Mouse (Mus musculus) hindbrain, postnatal 0 days (tissue): ENCODE data around the gene Rnf4. TPM values are rescaled to one million over a fixed set of nuclear protein-coding genes. Genes with fewer than 3 reads are reported as not detected.
A peak's percentile ranks its signal among the peaks of the same experiment; 100 is the strongest.

Experiments used
- ATAC-seq: fragments of 200-750 bp; cut with Nextera tagmentation; 2 replicates; pipeline ENCODE4 v1.8.0; 2017; ENCODE audit warnings: mild to moderate bottlenecking, moderate TSS enrichment, moderate library complexity
- DNase-seq: peaks from one replicate; pipeline ENCODE4 v3.0.0-alpha.2; 2015; ENCODE audit warnings: low spot score
- H3K27ac ChIP-seq: fragments of 300-500 bp; sonication (generic); 2 replicates; pipeline ENCODE4 v1.5.1; 2014; ENCODE audit warnings: mild to moderate bottlenecking
- H3K27me3 ChIP-seq: fragments of 300-500 bp; sonication (generic); 2 replicates; pipeline ENCODE4 v1.6.1; 2014; ENCODE audit warnings: low read length, mixed read lengths; ENCODE audit not compliant: insufficient read depth
- H3K36me3 ChIP-seq: fragments of 300-500 bp; sonication (generic); 2 replicates; pipeline ENCODE4 v1.6.1; 2014; ENCODE audit warnings: low read length, mixed read lengths; ENCODE audit not compliant: insufficient read depth
- H3K4me1 ChIP-seq: fragments of 300-500 bp; sonication (generic); 2 replicates; pipeline ENCODE4 v1.6.1; 2014; ENCODE audit warnings: antibody characterized with exemption, low read length, mixed read lengths; ENCODE audit not compliant: insufficient read depth
- H3K4me2 ChIP-seq: fragments of 300-500 bp; sonication (generic); 2 replicates; pipeline ENCODE4 v1.6.1; 2014; ENCODE audit warnings: low read depth, mild to moderate bottlenecking, low read length, moderate library complexity, mixed read lengths
- H3K4me3 ChIP-seq: fragments of 300-500 bp; sonication (generic); 2 replicates; pipeline ENCODE4 v1.5.1; 2014; ENCODE audit warnings: low read length
- H3K9ac ChIP-seq: fragments of 300-500 bp; sonication (generic); replicated peaks from 2 replicates; pipeline ENCODE4 v1.6.1; 2014; ENCODE audit warnings: mild to moderate bottlenecking, low read length, moderate library complexity, mixed read lengths
- H3K9me3 ChIP-seq: fragments of 300-500 bp; sonication (generic); 2 replicates; pipeline ENCODE4 v1.6.1; 2016; ENCODE audit warnings: low read length, mixed read lengths
- CTCF ChIP-seq: IDR thresholded peaks from 2 replicates; pipeline ENCODE4 v1.5.1; 2016; ENCODE audit warnings: antibody characterized with exemption, control low read depth, low read depth
- WGBS: fragments of 180-500 bp; shearing (Covaris S2); extraction: QIAGEN DNeasy Blood & Tissue Kit; methylation state at CpG from one replicate; pipeline ENCODE4 v1.1.7; 2014; 5-methylcytosine and 5-hydroxymethylcytosine counted together
- polyA plus RNA-seq: library from polyadenylated mRNA; unstranded; fragments of >200 nt; fragmentation: Nextera tagmentation; extraction: Ambion mirVana; gene quantifications from 2 replicates; pipeline ENCODE4 v1.2.1, GENCODE M21; 2015
- total RNA-seq: library from RNA; depleted of rRNA; stranded (reverse); fragments of >200 nt; gene quantifications from 2 replicates; pipeline ENCODE4 v1.2.3, GENCODE M21; 2014; rRNA removed

The Rnf4 gene
- 103 and 104 TPM in 2 replicates for total RNA-seq
- polyA plus RNA-seq, result 119 and 127 TPM in 2 replicates

DNA sequence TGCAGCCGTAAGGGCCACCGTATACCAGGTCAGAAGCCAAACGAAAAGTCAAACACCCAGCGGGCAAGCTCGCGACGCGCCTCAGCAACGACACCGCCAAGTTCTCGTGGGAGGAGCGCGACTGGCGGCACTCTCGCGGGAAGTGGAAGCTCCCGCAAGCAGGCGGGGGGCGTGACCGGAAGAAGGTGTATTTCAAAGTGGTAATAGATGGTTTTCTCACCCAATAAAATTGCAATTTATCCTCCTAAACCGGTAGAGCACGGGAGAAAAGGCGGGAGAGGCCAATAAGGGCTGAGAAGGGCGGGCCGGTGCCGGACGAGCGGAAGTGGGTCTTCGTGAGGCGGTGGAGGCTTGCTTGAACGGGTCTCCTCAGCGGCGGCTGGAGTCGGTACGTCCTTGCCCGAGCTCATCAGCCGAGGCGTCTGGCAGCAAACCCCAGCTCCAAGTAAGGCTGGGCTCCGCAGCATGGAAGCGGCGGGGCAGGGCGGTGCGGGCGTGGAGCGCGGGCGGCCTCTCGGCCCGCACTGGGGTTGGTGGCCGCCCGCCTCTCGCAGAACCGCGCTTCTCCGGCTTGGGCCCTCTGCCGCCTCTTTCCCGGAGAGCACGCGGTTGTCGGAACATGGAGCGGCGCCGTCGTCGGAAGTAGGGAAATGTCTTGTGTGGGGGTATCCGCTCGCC lies at the start of gene Rnf4:
Rnf4 (plus strand) TSS at position 193 of the 678 bp plus-strand sequence.
- DNase-seq (peak; percentile 99), ATAC-seq (peak; percentile 99)
- no peak for TF ChIP-seq CTCF
- Histone ChIP-seq H3K27me3 (no peaks in the 10 kb centered on the region), H3K4me2 (peak within 1 kb of the TSS; percentile 91), H3K4me3 (peak within 1 kb of the TSS; percentile 96), H3K4me1 (peaks cover 8% of the 10 kb centered on the region), H3K36me3 (no peaks in the 10 kb centered on the region), H3K9me3 (no peaks in the 10 kb centered on the region), H3K9ac (peak within 1 kb of the TSS; percentile 98), H3K27ac (peak within 1 kb of the TSS; percentile 98)
- under 1% methylated on average over 67 of the region's 67 CpGs for WGBS

DNA sequence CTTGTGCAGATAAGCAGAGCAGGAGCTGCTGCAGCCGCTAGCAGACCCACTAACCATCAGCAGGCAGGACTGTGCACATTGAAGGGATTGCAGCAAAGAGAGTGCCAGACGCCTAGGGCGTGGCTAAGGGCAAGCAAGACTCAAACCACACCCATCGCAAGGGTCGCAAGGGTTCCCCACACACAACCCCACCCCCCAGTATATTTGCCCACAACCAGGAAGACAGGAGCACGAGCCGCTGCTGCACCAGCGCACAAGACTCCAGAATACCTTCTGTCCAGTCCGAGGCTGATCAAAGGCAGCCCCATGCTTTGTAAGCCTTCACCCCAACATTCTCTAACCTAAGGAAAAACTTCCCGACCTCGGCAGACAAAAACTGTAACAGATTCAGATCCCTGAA lies 49.6 kb upstream of the Rnf4 start:
- H3K9ac ChIP-seq, result peak overlapping the region; percentile 58; the same call in 1 of the 2 replicates
- H3K4me3 ChIP-seq, result peak overlapping the region; percentile 72
- H3K36me3 ChIP-seq, result no peaks in the 10 kb centered on the region
- no peaks in the 10 kb centered on the region for H3K9me3 ChIP-seq
- ATAC-seq, result no peak
- H3K27me3 ChIP-seq, result 0 out of 2 replicates have a peak, but pooled peaks cover 6% of the 10 kb centered on the region
- no peak overlapping the region for H3K27ac ChIP-seq
- WGBS, result 5% methylated on average over 11 of the region's 11 CpGs
- no peak for TF ChIP-seq CTCF
- H3K4me2 ChIP-seq, result peak overlapping the region; percentile 84
- H3K4me1 ChIP-seq, result no peaks in the 10 kb centered on the region
- no peak for DNase-seq

DNA sequence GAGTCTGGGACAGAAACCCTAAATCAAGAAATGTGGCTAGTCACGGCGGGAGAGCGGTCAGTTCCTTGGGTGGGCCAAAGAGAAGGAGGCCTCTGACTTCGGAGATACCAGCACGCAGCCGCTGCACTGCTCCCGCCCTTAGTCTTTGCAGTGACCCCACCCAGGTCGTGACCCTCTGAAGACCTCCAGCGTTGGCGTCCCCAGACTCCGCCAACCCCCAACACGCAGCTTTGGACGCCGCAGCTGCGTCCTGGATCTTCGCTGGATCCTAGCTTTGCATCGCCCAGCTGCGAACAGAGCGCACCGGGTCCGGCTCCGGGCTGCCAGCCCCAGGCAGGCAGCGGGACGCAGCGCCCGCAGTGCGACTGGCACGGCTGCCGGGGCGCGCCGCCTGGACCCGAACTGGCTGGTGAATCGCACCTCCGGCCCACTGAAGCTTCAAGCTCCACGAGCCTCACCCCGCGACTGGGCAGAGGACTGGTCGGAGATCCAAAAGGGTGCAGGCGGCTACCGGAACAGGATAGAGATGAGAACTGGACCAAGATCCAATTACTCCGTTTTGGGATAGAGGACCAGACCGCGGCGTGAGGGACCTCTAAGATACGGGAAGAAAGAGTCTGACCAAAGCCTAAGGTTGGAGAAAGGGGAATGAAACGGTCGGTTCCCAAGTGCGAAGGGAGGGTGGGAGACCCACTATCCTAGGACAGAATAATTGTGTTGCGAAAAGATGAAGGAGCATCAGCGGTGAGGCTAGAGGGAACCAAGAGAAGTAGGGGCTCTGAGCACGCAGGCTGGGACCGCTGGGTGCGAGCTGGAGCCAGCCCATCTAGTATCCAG lies 48.9 kb upstream of the Rnf4 start:
- peak overlapping the region; percentile 58; the same call in 1 of the 2 replicates for H3K9ac ChIP-seq
- peak overlapping the region; percentile 84 for H3K4me2 ChIP-seq
- 1% methylated on average over 54 of the region's 54 CpGs for WGBS
- H3K4me1 ChIP-seq, result no peaks in the 10 kb centered on the region
- ATAC-seq, result no peak
- peak overlapping the region; percentile 72 for H3K4me3 ChIP-seq
- no peak for TF ChIP-seq CTCF
- no peaks in the 10 kb centered on the region for H3K36me3 ChIP-seq
- peak overlapping the region; percentile 52; the same call in 1 of the 2 replicates for H3K27ac ChIP-seq
- no peaks in the 10 kb centered on the region for H3K9me3 ChIP-seq
- no peak for DNase-seq
- 0 out of 2 replicates have a peak, but pooled peaks cover 6% of the 10 kb centered on the region for H3K27me3 ChIP-seq

DNA sequence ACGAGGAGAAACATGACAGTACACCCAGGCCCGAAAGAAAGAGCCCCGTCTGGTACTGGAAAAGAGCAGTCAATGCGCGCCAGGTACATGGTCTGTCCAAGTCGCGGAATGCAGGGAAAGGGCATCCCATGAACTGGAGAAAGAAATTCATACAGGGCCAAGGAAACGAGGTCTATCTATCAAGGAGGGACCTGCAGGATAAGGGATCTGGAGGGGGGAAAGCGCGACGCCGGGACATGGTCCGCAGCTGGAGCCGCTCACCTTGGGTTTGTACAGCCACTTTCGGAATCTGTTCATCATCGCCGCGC lies 48.3 kb upstream of the Rnf4 start:
- no peak for TF ChIP-seq CTCF
- 0 out of 2 replicates have a peak, but pooled peaks cover 6% of the 10 kb centered on the region for H3K27me3 ChIP-seq

DNA sequence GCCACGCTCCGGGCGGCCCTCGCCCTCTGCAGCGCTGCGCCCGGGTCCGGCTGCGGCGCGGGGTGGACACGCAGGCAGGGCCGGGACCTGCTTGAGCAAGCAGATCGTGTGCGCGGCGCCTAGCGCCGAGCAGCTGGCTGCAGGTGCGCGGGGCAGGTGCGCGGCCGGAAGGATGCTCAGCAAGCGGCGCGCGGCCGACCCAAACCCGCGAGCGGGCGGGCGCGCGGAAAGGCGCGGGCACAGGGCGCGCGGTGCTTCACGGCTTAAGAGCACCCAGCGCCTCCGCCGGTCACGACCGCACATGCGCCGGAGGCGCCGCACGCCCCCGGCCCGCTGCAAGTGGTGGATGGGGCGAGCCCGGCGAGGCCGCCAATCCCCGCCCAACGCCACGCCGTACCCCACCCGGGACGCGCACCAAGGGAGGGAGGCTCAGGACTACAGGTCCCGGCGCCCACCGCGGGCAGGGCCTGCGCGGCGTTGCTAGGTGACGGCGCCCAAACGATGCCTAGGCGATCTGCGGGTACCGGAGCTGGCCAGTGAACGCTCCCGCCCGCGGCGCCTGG lies 47.9 kb upstream of the Rnf4 start, which contains the start of the genes Zfyve28 and Cfap99:
Zfyve28 (minus strand) TSS at position 296 of the 563 bp plus-strand sequence.
Cfap99 (plus strand) TSS at position 447 of the 563 bp plus-strand sequence.
- Histone ChIP-seq H3K4me3 (peak within 1 kb of the TSS; percentile 72), H3K27ac (peak within 1 kb of the TSS; percentile 52; the same call in 1 of the 2 replicates), H3K27me3 (0 out of 2 replicates have a peak, but pooled peaks cover 6% of the 10 kb centered on the region), H3K4me1 (no peaks in the 10 kb centered on the region), H3K9me3 (no peaks in the 10 kb centered on the region), H3K9ac (peak within 1 kb of the TSS; percentile 58), H3K4me2 (peak within 1 kb of the TSS; percentile 84), H3K36me3 (no peaks in the 10 kb centered on the region)
- DNase-seq (peak; percentile 96), ATAC-seq (peak; percentile 99)
- TF ChIP-seq CTCF, result no peak
- WGBS, result 2% methylated on average over 68 of the region's 83 CpGs

More for the DNA sequence above, 48.3 kb upstream of the Rnf4 start:
- WGBS, result under 1% methylated on average over 18 of the region's 18 CpGs
- H3K9me3 ChIP-seq, result no peaks in the 10 kb centered on the region
- no peaks in the 10 kb centered on the region for H3K4me1 ChIP-seq
- peak; percentile 31 for DNase-seq
- peak overlapping the region; percentile 58 for H3K9ac ChIP-seq
- peak overlapping the region; percentile 52; the same call in 1 of the 2 replicates for H3K27ac ChIP-seq
- 0 out of 2 replicates have a peak, but pooled peaks have one; percentile 0 for ATAC-seq
- peak overlapping the region; percentile 72 for H3K4me3 ChIP-seq
- no peaks in the 10 kb centered on the region for H3K36me3 ChIP-seq
- H3K4me2 ChIP-seq, result peak overlapping the region; percentile 84

DNA sequence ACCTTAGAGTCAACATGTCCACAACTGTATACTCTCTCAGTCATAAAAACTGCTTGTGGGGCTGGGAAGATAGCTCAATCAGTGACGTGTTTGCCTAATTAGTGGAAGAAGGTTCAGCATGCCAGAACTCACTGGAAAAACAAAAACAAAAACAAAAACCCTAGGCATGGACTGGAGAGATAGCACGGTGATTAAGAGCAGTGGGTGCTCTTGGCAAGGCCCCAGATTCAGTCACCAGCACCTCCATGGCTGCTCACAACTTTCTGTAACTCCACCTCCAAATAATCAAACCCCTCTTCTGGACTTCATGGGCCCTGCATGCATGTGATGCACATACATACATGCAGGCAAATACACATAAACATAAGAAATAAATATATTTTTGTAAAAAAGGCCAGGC lies 46.8 kb upstream of the Rnf4 start:
- H3K4me1 ChIP-seq, result no peaks in the 10 kb centered on the region
- no peaks in the 10 kb centered on the region for H3K9me3 ChIP-seq
- 57% methylated on average over 2 of the region's 2 CpGs for WGBS
- ATAC-seq (no peak), DNase-seq (no peak)
- H3K4me2 ChIP-seq, result peak overlapping the region; percentile 84
- H3K9ac ChIP-seq, result no peak overlapping the region
- no peak overlapping the region for H3K27ac ChIP-seq
- H3K4me3 ChIP-seq, result no peak overlapping the region
- H3K36me3 ChIP-seq, result no peaks in the 10 kb centered on the region
- TF ChIP-seq CTCF, result no peak
- H3K27me3 ChIP-seq, result 0 out of 2 replicates have a peak, but pooled peaks cover 6% of the 10 kb centered on the region
